Mouse (Mus musculus): ENCODE measurements around the gene Pdcd4.

- TF ChIP-seq CTCF (IDR thresholded peaks at IDR 0.05; ENCODE audit: low read depth): no peak
- no peak for TF ChIP-seq EP300 (IDR thresholded peaks at IDR 0.05; ENCODE audit: low read depth)
Observed at GRCm38 (mm10) chr19:53872994-53873713, 18.9 kb upstream of the Pdcd4 start.
